Mouse (Mus musculus): ENCODE measurements around the gene Ect2l.

Ect2l gene

GRCm38 (mm10) chr10:18210726-18211125 is at the start of gene Ect2l:
Ect2l (minus strand) TSS chr10:18210890.
- peak; percentile 88 for DNase-seq (ENCODE audit: low read depth, low spot score)

- DNase-seq (ENCODE audit: low read depth, low spot score), result peak; percentile 85
These were observed 40.7 kb upstream of the Ect2l start for GRCm38 (mm10) chr10:18251345-18251744.

GRCm38 (mm10) chr10:18243614-18244013 is 32.9 kb upstream of the Ect2l start:
- peak; percentile 25 for DNase-seq (ENCODE audit: low read depth, low spot score)

GRCm38 (mm10) chr10:18237191-18237590 is 26.5 kb upstream of the Ect2l start:
- no peak for DNase-seq (ENCODE audit: low read depth, low spot score)

DNA sequence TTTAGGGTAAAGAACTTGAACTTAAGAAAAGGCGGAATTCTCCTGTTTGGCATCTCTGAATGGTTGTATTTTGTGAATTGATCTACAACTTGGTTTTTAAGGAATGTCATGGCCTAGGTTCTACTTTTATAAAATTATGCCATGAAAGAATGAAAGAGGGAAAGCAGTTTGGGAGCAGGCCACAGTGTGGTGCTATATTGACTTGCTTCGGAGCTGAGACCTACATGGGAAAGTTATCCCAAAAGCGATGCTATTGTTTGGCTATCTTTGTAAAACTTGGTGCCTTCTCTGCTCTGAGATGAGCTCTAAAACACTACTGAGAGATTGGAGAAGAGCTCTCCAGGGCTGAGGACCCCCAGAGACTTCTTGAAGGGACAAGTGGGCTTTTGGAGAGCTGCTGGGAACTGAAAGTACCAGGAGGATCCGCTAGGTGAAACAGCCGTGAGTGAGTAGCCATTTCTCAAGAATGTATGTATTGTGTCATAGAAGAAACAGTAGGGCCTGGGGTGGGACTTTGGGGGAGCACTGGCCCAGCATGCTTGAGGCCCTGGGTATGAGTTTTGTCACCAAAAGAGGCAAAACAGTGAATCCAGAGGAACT is 25.7 kb upstream of the Ect2l start:
- peak; percentile 63 for DNase-seq (ENCODE audit: low read depth, low spot score)

- DNase-seq (ENCODE audit: low read depth, low spot score), result no peak
These were observed 24.7 kb upstream of the Ect2l start for GRCm38 (mm10) chr10:18235402-18235747.

DNA sequence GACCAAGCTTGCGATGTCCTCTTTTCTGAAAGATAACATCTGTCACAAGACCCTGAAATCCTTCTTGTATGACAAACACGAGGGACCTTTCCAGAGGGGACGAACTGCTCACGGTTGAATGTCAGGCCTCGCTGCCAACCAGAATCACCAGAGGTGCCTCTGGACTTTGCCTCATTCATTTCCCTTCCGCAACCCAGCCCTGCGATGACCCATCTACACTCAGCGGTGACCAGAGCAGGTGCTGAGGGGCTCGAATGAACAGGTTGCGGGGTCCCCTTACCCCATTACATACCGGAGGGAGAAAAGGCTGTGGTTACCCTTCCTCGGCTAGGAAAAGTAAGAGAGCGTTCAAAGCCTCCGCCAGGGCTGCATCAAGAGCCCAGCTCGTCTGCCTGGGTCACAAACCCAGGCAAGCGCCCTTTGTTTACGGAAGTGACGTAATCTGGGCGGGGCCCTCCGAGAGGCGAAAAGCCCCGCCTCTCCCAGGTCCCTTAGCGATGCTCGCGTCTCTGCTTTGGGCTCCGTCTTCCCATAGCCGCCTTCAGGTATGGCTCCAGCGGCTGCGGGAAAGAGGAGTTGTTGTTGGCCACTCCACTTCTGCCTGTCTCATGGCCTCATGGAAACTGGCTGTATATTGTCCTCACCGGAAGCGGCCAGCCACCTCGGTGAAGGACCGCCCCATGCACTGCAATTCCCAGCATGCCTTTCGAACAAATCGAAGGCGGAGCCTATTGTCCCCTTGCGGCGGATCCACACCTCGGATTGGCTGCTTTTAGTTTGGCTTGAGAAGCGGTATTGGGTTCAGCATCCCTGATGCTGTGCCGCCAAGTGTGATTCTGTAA is 24.1 kb upstream of the Ect2l start, which contains the start of gene Ccdc28a:
Gene Ccdc28a (minus strand): TSS at position 439 of the 842 bp plus-strand sequence.
- peak; percentile 98 for DNase-seq (ENCODE audit: low read depth, low spot score)

- DNase-seq (ENCODE audit: low read depth, low spot score), result peak; percentile 21
These were observed 23.2 kb upstream of the Ect2l start for GRCm38 (mm10) chr10:18233891-18234290.

- no peak for DNase-seq (ENCODE audit: low read depth, low spot score)
These were observed 13.7 kb upstream of the Ect2l start for GRCm38 (mm10) chr10:18224386-18224785.

- no peak for DNase-seq (ENCODE audit: low read depth, low spot score)
These were observed 8.7 kb upstream of the Ect2l start for GRCm38 (mm10) chr10:18219351-18219750.

- DNase-seq (ENCODE audit: low read depth, low spot score), result no peak
These were observed 3.4 kb upstream of the Ect2l start for GRCm38 (mm10) chr10:18214124-18214523.

DNA sequence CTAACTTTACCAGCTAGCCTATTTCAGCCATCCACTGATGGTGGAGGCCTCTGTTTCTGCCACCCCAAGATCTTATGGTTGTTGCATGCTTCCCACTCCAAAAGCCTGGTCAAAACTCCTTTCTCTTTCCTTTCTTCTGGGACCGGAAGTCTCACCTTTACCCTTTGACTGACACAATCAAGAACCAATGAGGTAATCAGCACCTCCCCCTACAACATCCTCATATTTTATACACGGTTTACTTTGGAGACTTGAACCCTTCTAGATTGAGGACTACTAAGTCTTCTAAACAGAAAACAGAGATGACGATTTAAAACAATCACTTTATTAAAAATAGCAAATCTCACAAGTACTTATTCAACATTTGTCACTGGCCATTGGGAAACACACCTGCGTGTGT is 2.7 kb upstream of the Ect2l start:
- DNase-seq (ENCODE audit: low read depth, low spot score), result peak; percentile 93

GRCm38 (mm10) chr10:18210119-18210518 is 571 bp downstream of the Ect2l start:
- no peak for DNase-seq (ENCODE audit: low read depth, low spot score)

DNA sequence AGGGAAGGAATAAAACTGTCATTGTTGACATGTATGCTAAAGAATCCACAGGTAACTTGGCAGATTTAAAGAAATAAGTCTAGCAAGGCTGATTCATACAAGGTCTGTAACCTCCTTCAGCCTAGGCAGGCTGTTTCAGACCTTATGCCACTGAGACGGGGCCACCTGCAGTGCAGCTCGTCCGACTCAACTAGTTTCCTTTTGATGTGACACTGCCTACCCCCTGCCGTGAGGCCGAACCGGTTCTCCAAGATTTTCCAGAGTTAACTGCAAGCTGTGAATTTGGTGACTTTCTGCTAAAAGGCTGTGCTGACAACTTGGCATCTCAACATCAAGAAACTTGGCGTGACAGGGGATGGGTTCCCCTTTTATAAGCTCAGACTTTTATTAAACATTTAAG is 6.6 kb downstream of the Ect2l start:
- peak; percentile 87 for DNase-seq (ENCODE audit: low read depth, low spot score)

GRCm38 (mm10) chr10:18202401-18202800 is 8.3 kb downstream of the Ect2l start:
- DNase-seq (ENCODE audit: low read depth, low spot score), result no peak

GRCm38 (mm10) chr10:18200656-18201055 is 10.0 kb downstream of the Ect2l start:
- DNase-seq (ENCODE audit: low read depth, low spot score), result peak; percentile 53

- DNase-seq (ENCODE audit: low read depth, low spot score), result peak; percentile 16
These were observed 10.8 kb downstream of the Ect2l start for GRCm38 (mm10) chr10:18199919-18200318.

- no peak for DNase-seq (ENCODE audit: low read depth, low spot score)
These were observed 12.2 kb downstream of the Ect2l start for GRCm38 (mm10) chr10:18198286-18199015.

DNA sequence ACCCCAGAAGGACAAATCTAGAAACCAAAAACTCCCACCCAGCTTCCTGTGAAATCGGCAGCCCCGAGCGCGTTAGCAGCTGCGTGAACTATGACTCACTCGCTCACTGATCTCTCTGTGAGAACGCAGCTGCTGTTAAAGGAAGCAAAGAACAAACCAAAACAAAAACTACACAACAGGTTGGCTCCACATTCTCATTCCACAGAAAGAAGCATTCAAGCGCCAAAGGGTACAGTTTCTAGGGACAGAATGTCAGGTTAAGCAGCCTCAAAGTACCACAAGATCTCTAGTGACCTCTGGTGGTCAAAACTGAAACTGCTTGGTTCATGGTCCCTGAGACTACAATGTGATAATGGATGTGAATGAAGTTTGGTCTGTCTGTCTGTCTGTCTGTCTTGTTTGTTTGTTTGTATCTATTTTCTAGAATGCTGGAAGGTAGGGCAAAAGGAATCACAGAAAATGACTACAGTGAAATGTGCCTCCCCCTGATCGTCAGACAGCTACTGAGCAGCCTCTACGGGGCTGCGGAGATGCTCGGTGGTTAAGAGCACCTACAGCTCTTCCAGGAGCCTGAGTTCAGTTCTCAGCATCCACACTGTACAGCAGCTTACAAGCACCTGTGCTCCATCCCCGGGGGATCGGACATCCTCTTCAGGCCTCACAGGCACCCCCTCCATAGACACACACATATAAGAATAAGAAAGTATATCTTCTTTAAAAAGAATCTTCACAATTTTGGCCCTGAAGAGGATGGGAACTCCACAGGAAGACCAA is 13.3 kb downstream of the Ect2l start:
- peak; percentile 81 for DNase-seq (ENCODE audit: low read depth, low spot score)

GRCm38 (mm10) chr10:18194737-18195141 is 16.0 kb downstream of the Ect2l start:
- peak; percentile 89 for DNase-seq (ENCODE audit: low read depth, low spot score)

- DNase-seq (ENCODE audit: low read depth, low spot score), result no peak
These were observed 16.5 kb downstream of the Ect2l start for GRCm38 (mm10) chr10:18194156-18194555.

DNA sequence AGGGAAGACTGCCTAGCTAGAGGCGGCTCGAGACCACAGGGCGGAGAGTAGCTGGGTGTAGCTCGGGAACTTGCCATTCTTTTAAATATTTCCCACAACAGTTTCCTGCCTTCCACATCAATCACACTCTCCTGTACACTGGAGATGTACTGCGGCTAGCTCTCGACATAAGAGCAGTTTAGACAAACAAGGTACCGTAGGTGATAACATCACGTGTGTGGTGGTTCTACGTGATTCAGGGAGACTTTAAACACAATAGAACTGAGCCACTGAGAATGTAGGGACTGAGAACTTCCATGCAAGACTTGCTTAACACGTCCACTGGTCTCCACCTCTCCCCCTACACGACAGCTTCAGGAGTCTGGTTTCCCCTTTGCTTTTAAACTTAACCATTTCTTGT is 17.5 kb downstream of the Ect2l start:
- no peak for DNase-seq (ENCODE audit: low read depth, low spot score)
